Mouse (Mus musculus) limb, embryonic 15.5 days (tissue): ENCODE data around the gene Pacsin2. TPM values are rescaled to one million over a fixed set of nuclear protein-coding genes. Genes with fewer than 3 reads are reported as not detected.
A peak's percentile ranks its signal among the peaks of the same experiment; 100 is the strongest.
"Not testable (repeated sequence)": the region's sequence is repeated elsewhere in the genome, so short reads cannot be mapped to it uniquely, and the experiment has no call there.

Experiments used
- ATAC-seq: fragments of 200-750 bp; cut with Nextera tagmentation; 2 replicates; pipeline ENCODE4 v1.8.0; 2017; ENCODE audit warnings: low read depth, moderate TSS enrichment; ENCODE audit not compliant: insufficient number of reproducible peaks, low FRiP score, low TSS enrichment
- H3K27ac ChIP-seq: fragments of 300-500 bp; sonication (generic); 2 replicates; pipeline ENCODE4 v1.5.1; 2015; ENCODE audit warnings: moderate library complexity, mild to moderate bottlenecking, inconsistent platforms
- H3K27me3 ChIP-seq: fragments of 300-500 bp; sonication (generic); 2 replicates; pipeline ENCODE4 v1.6.1; 2015; ENCODE audit warnings: inconsistent platforms
- H3K36me3 ChIP-seq: fragments of 300-500 bp; sonication (generic); 2 replicates; pipeline ENCODE4 v1.6.1; 2015; ENCODE audit warnings: inconsistent platforms
- H3K4me1 ChIP-seq: fragments of 300-500 bp; sonication (generic); 2 replicates; pipeline ENCODE4 v1.6.1; 2015; ENCODE audit warnings: inconsistent platforms
- H3K4me2 ChIP-seq: fragments of 300-500 bp; sonication (generic); 2 replicates; pipeline ENCODE4 v1.6.1; 2015; ENCODE audit warnings: mild to moderate bottlenecking, inconsistent platforms
- H3K4me3 ChIP-seq: fragments of 300-500 bp; sonication (generic); 2 replicates; pipeline ENCODE4 v1.5.1; 2015; ENCODE audit warnings: mild to moderate bottlenecking, inconsistent platforms
- H3K9ac ChIP-seq: fragments of 300-500 bp; sonication (generic); 2 replicates; pipeline ENCODE4 v1.6.1; 2015; ENCODE audit warnings: inconsistent platforms
- H3K9me3 ChIP-seq: fragments of 300-500 bp; sonication (generic); 2 replicates; pipeline ENCODE4 v1.6.1; 2016; ENCODE audit warnings: inconsistent platforms
- WGBS: fragments of 180-500 bp; shearing (Covaris S2); methylation state at CpG from one replicate; pipeline ENCODE4 v1.1.7; 2015; 5-methylcytosine and 5-hydroxymethylcytosine counted together
- polyA plus RNA-seq: library from polyadenylated mRNA; unstranded; fragments of >200 nt; fragmentation: Nextera tagmentation; extraction: Ambion mirVana; gene quantifications from 2 replicates; pipeline ENCODE4 v1.2.1, GENCODE M21; 2015

Gene Pacsin2
- polyA plus RNA-seq, 1 experiment from 2014 or later: 57.2 TPM

- H3K4me2 ChIP-seq, ATAC-seq, H3K27ac ChIP-seq, H3K4me3 ChIP-seq, H3K36me3 ChIP-seq, H3K9ac ChIP-seq, H3K27me3 ChIP-seq, H3K9me3 ChIP-seq: not testable (repeated sequence)
- peaks cover 13% of the 10 kb centered on the region for H3K4me1 ChIP-seq
- whole genome bisulfite sequencing: 69% methylated on average over 8 of the region's 8 CpGs
Measured at GRCm38 (mm10) chr15:83462349-83462748, 2.1 kb downstream of the Pacsin2 start.

- H3K4me2 ChIP-seq: no peak overlapping the region
- no peak overlapping the region for H3K9ac ChIP-seq
- H3K27ac ChIP-seq: no peak overlapping the region
- WGBS: 80% methylated on average over 3 of the region's 3 CpGs
- H3K9me3 ChIP-seq: no peaks in the 10 kb centered on the region
- H3K4me1 ChIP-seq: peaks cover 13% of the 10 kb centered on the region
- no peaks in the 10 kb centered on the region for H3K27me3 ChIP-seq
- no peak overlapping the region for H3K4me3 ChIP-seq
- ATAC-seq: no peak
- no peaks in the 10 kb centered on the region for H3K36me3 ChIP-seq
Measured at GRCm38 (mm10) chr15:83460891-83461290, 3.5 kb downstream of the Pacsin2 start.

GRCm38 (mm10) chr15:83457541-83457940, 6.9 kb downstream of the Pacsin2 start:
- Histone ChIP-seq H3K4me3 (no peak overlapping the region), H3K9me3 (no peaks in the 10 kb centered on the region), H3K4me1 (peaks cover 7% of the 10 kb centered on the region), H3K27ac (no peak overlapping the region), H3K4me2 (no peak overlapping the region), H3K27me3 (no peaks in the 10 kb centered on the region), H3K36me3 (no peaks in the 10 kb centered on the region), H3K9ac (no peak overlapping the region)
- WGBS: 88% methylated on average over 1 of the region's 1 CpGs
- ATAC-seq: no peak

GRCm38 (mm10) chr15:83455637-83456036, 8.8 kb downstream of the Pacsin2 start:
- no peak overlapping the region for H3K4me3 ChIP-seq
- H3K4me2 ChIP-seq: no peak overlapping the region
- no peaks in the 10 kb centered on the region for H3K36me3 ChIP-seq
- H3K9ac ChIP-seq: no peak overlapping the region
- no peak overlapping the region for H3K27ac ChIP-seq
- H3K4me1 ChIP-seq: peaks cover 21% of the 10 kb centered on the region
- no peak for ATAC-seq
- no peaks in the 10 kb centered on the region for H3K27me3 ChIP-seq
- WGBS: 88% methylated on average over 5 of the region's 5 CpGs
- H3K9me3 ChIP-seq: no peaks in the 10 kb centered on the region

- H3K4me2 ChIP-seq: no peak overlapping the region
- WGBS: 69% methylated on average over 3 of the region's 3 CpGs
- no peak overlapping the region for H3K27ac ChIP-seq
- no peak for ATAC-seq
- H3K36me3 ChIP-seq: no peaks in the 10 kb centered on the region
- no peaks in the 10 kb centered on the region for H3K27me3 ChIP-seq
- H3K4me3 ChIP-seq: no peak overlapping the region
- H3K9ac ChIP-seq: no peak overlapping the region
- peaks cover 21% of the 10 kb centered on the region for H3K4me1 ChIP-seq
- H3K9me3 ChIP-seq: no peaks in the 10 kb centered on the region
Measured at GRCm38 (mm10) chr15:83455034-83455433, 9.4 kb downstream of the Pacsin2 start.

- Histone ChIP-seq H3K27me3 (no peaks in the 10 kb centered on the region), H3K27ac (no peak overlapping the region), H3K4me2 (no peak overlapping the region), H3K9me3 (no peaks in the 10 kb centered on the region), H3K36me3 (no peaks in the 10 kb centered on the region), H3K4me1 (peaks cover 21% of the 10 kb centered on the region), H3K9ac (no peak overlapping the region), H3K4me3 (no peak overlapping the region)
- WGBS: 53% methylated on average over 7 of the region's 7 CpGs
- no peak for ATAC-seq
Measured at GRCm38 (mm10) chr15:83454419-83454818, 10.0 kb downstream of the Pacsin2 start.

GRCm38 (mm10) chr15:83453879-83454278, 10.5 kb downstream of the Pacsin2 start:
- Histone ChIP-seq H3K9me3 (no peaks in the 10 kb centered on the region), H3K4me3 (no peak overlapping the region), H3K27me3 (no peaks in the 10 kb centered on the region), H3K36me3 (no peaks in the 10 kb centered on the region), H3K27ac (no peak overlapping the region), H3K4me1 (peaks cover 21% of the 10 kb centered on the region), H3K4me2 (no peak overlapping the region), H3K9ac (no peak overlapping the region)
- WGBS: 67% methylated on average over 3 of the region's 3 CpGs
- no peak for ATAC-seq

GRCm38 (mm10) chr15:83452219-83452760, 12.1 kb downstream of the Pacsin2 start:
- H3K4me3 ChIP-seq: no peak overlapping the region
- H3K4me1 ChIP-seq: peaks cover 34% of the 10 kb centered on the region
- no peak for ATAC-seq
- H3K9ac ChIP-seq: no peak overlapping the region
- no peaks in the 10 kb centered on the region for H3K9me3 ChIP-seq
- no peaks in the 10 kb centered on the region for H3K27me3 ChIP-seq
- WGBS: 81% methylated on average over 7 of the region's 7 CpGs
- H3K36me3 ChIP-seq: no peaks in the 10 kb centered on the region
- H3K27ac ChIP-seq: no peak overlapping the region
- H3K4me2 ChIP-seq: no peak overlapping the region

- H3K9me3 ChIP-seq: no peaks in the 10 kb centered on the region
- no peaks in the 10 kb centered on the region for H3K27me3 ChIP-seq
- peaks cover 40% of the 10 kb centered on the region for H3K4me1 ChIP-seq
- no peak for ATAC-seq
- WGBS: 63% methylated on average over 7 of the region's 7 CpGs
- no peak overlapping the region for H3K4me2 ChIP-seq
- H3K27ac ChIP-seq: peak overlapping the region; percentile 57
- no peaks in the 10 kb centered on the region for H3K36me3 ChIP-seq
- no peak overlapping the region for H3K9ac ChIP-seq
- no peak overlapping the region for H3K4me3 ChIP-seq
Measured at GRCm38 (mm10) chr15:83451621-83452210, 12.7 kb downstream of the Pacsin2 start.

- 98% methylated on average over 2 of the region's 2 CpGs for WGBS
- H3K4me1 ChIP-seq: peaks cover 54% of the 10 kb centered on the region
- no peak overlapping the region for H3K4me2 ChIP-seq
- no peaks in the 10 kb centered on the region for H3K36me3 ChIP-seq
- H3K27ac ChIP-seq: no peak overlapping the region
- no peaks in the 10 kb centered on the region for H3K27me3 ChIP-seq
- no peaks in the 10 kb centered on the region for H3K9me3 ChIP-seq
- H3K9ac ChIP-seq: no peak overlapping the region
- no peak for ATAC-seq
- no peak overlapping the region for H3K4me3 ChIP-seq
Measured at GRCm38 (mm10) chr15:83450007-83450406, 14.4 kb downstream of the Pacsin2 start.

GRCm38 (mm10) chr15:83448646-83449045, 15.8 kb downstream of the Pacsin2 start:
- Histone ChIP-seq H3K4me3 (no peak overlapping the region), H3K9me3 (no peaks in the 10 kb centered on the region), H3K4me1 (peaks cover 57% of the 10 kb centered on the region), H3K9ac (no peak overlapping the region), H3K4me2 (no peak overlapping the region), H3K27ac (no peak overlapping the region), H3K27me3 (no peaks in the 10 kb centered on the region), H3K36me3 (no peaks in the 10 kb centered on the region)
- no peak for ATAC-seq
- WGBS: 62% methylated on average over 5 of the region's 5 CpGs

- Histone ChIP-seq H3K27ac (no peak overlapping the region), H3K4me3 (no peak overlapping the region), H3K36me3 (no peaks in the 10 kb centered on the region), H3K9me3 (no peaks in the 10 kb centered on the region), H3K9ac (no peak overlapping the region), H3K4me2 (no peak overlapping the region), H3K4me1 (peaks cover 56% of the 10 kb centered on the region), H3K27me3 (no peaks in the 10 kb centered on the region)
- ATAC-seq: no peak
- WGBS: 57% methylated on average over 10 of the region's 10 CpGs
Measured at GRCm38 (mm10) chr15:83447791-83448544, 16.4 kb downstream of the Pacsin2 start.
